Mouse (Mus musculus) common myeloid progenitor, adult 5-6 weeks (primary cell): ENCODE measurements at regions not wholly inside any gene's neighbourhood (a gene's known extent, or its start where the extent isn't known, plus 50 kb on each side); places are given as distances from the start of the nearest gene placed in this dataset.

ENCODE experiments used
- ATAC-seq: replicated peaks from 2 replicates; pipeline ENCODE4 v1.8.0; 2016; ENCODE audit warnings: low read depth, mild to moderate bottlenecking, moderate TSS enrichment, inconsistent platforms; ENCODE audit not compliant: poor library complexity, severe bottlenecking

DNA sequence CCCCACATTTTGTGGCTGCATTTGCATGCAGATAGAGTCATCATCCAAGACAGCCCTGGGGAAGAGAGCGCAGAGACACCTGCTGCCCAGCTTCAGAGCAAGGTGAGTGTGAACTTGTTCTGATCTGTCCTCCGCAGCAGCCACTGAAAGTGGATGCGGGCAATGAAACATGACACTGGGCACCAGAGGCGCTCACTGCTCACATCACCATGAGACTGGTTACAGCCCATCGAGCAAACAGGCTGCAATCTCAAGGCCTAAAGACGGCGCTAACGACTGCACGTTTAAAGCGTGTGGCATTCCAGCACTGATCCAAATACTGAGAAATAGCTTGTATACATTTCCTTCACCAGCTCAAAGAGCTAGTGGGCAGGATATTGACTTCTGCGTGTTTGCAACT, 65.8 kb downstream of the Barhl2 start:
- no peak for ATAC-seq

- ATAC-seq, result no peak
Measured at GRCm38 (mm10) chr5:106386621-106387020, 71.3 kb downstream of the Barhl2 start.

DNA sequence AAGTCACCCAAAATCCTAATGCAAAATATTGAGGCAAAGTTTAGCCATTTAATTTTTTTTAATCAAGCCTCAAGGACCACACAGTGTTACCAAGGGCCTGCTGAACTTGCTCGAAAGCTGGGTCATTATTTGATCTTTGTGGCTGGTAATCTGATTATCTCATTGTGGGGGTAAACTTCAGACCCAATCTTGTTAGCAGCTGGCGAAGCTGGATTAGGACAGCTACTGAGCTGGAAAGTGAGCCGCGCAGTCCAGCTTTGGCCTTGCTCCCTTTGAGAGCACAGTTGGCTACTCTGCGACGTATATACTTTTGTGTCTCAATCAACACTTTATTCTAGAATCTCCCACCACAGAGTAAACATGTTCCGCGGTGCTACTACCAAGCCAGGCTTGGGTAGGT, 72.1 kb downstream of the Barhl2 start:
- no peak for ATAC-seq

DNA sequence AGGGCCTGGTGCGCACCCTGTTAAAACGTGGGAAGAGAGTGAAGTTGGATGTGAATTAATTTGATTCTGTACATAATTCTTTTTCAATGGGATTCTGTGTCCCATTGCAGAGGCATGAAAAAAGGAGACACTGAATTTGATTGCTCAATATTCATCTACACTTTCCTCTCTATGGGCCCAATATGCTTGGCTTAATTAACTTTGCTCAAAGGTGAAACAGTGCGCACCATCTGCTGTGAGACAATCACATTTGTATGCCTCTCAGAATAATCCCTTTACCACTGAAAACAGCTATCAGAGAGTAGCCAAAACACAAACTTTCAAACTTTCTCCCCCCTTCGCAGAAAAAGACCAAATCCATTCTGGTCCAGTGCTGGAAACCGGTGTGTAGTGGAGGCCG, 72.7 kb downstream of the Barhl2 start:
- ATAC-seq, result no peak

DNA sequence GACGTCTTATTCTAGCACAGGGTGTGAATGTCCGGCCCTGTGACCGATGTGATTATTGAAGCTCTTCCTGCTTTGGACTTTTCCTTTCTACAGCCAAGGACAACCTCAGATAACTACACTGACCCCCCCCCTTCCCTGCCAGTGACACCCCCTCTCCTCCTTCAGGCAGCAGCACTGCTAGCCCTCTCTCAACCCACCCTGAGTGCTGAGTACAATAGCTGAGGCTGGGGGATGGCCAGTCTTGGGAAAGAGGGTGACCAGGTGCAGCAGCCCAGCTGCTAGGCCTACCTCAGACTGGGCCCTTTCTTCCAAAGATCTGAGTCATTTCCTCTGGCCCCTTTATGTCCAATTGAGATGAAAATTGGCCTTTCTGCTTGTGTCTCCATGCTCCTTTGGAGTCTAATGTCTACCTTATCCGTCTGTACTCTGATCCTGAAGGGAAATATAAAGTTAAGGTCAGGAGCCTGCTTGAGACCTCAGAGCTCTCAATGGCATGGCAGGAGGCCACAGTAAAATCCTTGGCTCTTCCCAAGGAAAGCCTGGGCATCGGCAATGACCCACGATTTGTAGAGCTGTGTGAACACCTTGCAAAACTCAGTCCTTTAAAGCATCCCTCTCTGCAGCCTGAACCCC, 73.7 kb downstream of the Barhl2 start:
- no peak for ATAC-seq

DNA sequence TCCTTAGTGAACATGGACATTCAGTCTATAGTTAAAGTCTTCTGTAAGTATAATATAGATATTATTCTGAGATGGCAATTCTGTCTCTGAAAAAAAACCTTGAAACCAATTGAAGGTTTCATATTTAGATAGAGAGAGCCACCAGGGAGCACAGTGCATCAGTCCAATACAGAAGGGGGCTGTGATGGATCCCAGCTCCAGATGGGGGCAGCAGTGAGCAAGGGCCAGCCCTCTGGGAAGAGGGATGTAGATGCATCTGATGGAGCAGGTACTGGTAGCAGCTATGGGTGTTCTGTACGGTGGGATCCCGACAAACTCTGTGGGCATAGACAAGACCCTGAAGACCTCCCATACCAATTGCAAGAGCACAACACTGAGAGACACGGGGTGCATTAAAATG, 76.0 kb downstream of the Barhl2 start:
- ATAC-seq, result 0 out of 2 replicates have a peak, but pooled peaks have one; percentile 32

- no peak for ATAC-seq
Measured at GRCm38 (mm10) chr5:106380631-106381285, 77.2 kb downstream of the Barhl2 start.

- no peak for ATAC-seq
Measured at GRCm38 (mm10) chr5:106376781-106377525, 81.0 kb downstream of the Barhl2 start.

DNA sequence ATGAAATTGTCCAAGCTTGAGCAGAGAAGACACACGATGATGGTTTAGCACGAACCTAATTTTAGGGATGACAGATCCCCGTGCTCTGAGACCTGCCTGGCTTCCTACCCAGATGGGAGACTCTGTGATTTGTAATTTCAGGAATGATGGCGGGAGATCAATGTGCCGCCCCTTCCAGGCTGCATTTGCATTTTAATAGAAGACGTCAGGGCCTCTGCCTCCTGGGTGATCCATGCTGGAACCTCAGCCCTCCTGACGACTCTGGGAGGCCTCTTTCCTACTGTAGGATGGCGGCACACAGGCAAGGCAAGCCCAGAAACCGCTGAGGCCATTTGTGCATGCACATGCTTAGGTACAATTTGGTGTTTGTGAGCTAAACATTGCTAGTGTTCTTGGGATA, 90.1 kb downstream of the Barhl2 start:
- ATAC-seq, result no peak

DNA sequence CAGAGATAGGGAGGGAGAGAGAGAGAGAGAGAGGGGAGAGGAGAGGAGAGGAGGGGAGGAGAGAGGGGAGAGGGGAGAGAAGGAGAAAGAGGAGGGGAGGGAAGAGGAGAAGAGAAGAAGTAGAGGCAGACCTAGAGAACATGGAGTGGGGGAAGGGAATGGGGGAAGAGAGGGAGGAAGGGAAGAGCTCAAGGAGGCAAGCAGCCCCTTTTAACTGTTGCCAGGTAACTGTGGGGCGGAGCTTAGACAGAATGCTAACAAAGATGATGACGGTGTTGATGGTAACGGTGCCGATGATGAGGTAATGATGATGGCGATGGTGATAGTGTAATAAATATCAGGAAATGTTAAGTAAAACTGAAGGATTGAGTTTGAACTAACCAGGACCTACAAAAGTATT, 90.7 kb downstream of the Barhl2 start:
- no peak for ATAC-seq

DNA sequence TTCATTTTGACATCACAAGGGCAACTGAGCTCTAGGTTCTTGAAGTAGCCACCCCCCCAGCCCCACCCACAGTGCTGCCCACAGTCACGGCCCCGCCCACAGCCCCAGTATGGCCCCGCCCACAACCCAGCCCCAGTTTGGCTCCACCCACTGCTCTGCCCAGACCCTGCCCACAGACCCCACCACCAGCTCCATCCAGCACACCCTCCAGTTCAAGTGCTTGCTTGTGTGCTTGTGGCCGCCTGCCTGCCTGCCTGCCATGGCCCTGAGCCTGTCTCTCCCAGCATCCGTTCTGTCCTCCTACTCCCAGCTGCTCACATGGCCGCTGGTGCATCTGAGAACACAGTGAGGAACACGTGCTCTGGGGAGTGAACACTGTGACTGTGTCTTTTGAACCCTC, 92.0 kb downstream of the Barhl2 start:
- ATAC-seq, result no peak

DNA sequence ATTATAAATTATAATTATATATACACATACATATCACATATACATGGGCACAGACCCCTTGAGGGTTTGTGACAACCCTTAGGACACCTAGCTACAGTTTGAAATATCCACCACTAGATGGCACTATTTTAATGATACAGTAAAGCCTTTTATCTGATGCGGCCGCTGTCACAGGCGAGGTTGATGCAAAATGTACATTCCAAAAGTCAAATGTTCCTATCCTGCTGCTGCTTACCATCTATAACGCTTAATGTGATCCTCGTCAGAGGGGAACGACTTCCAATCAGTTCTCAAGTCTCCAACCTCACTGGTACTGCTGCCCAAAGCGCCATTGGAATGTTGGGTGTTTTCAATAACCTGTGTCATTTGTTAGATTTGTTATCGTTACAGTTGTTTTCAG, 92.9 kb downstream of the Barhl2 start:
- 0 out of 2 replicates have a peak, but pooled peaks have one; percentile 42 for ATAC-seq

- no peak for ATAC-seq
Measured at GRCm38 (mm10) chr5:106351348-106351747, 106.6 kb downstream of the Barhl2 start.

- ATAC-seq, result no peak
Measured at GRCm38 (mm10) chr5:106349851-106350515, 108.0 kb downstream of the Barhl2 start.

- no peak for ATAC-seq
Measured at GRCm38 (mm10) chr5:106344308-106344707, 113.7 kb downstream of the Barhl2 start.

DNA sequence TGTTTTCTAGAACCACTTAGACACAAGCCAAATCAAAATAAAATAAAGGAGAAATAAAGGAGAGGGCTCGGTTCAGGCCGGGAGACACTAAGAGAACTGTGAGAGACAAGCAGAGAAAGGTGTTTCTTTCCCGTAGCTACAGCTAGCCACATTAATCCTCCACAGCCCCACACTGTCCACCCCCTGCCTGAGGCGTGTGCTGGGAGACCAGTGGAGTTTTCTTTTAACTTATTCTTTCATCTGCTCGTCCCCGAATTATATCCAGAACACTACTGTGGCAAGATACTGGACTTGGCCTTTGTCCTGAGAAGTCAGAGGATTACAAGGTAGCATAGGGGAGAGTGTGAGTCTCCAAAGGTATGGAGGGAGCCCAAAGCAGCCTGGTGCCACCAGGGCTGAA, 114.4 kb downstream of the Barhl2 start:
- ATAC-seq, result no peak

- no peak for ATAC-seq
Measured at GRCm38 (mm10) chr5:106341361-106341760, 116.6 kb downstream of the Barhl2 start.

DNA sequence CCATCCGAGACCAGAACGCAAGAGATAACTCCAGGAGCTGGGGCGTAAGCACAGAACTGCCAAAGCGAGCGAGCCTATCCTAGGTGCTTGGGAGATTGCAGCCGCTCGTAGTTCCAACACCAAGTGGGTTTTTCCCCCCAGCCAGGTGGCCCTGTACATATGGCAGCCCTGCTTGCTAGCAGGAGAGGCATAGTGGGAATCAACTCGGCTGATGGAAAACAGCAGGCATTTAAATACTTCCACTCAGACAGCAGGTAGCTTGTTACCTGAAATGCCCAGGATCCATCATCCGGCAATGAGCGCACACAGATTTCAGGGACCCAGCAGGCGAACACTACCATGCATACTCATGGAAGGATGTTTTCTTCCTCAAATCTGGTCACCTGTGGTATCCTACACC, 122.3 kb downstream of the Barhl2 start:
- no peak for ATAC-seq

DNA sequence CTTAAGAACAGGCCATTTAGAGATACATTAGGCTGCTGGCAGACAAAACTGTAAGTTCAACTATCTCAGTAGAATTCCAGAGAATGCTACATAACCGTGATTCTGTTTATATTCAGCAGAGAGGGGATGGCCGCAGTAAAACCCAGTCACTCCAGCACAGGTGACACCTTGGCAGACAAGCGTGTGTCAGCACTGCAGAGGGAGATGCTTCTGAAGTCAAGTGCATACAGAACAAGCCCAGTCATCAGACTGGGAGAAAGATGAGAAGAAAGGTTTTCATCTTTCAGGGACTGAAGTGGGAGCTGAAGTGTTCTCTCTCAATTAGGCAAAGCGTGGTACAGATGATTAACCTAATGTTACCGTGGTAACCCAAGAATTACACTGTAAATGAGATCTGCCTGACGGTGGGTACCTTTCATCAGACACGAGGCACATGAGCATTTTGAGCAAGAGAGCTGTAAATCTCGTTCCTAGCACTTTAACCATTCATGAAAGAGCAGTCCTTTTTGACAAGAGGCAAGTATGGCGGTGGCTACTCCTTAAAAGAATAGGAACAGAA, 130.3 kb downstream of the Barhl2 start:
- no peak for ATAC-seq

- ATAC-seq, result no peak
Measured at GRCm38 (mm10) chr5:106322574-106323215, 135.3 kb downstream of the Barhl2 start.
